Mouse (Mus musculus): ENCODE results near the gene Pgm1. TPM values are rescaled to one million over a fixed set of nuclear protein-coding genes. Genes with fewer than 3 reads are reported as not detected.

Pgm1 gene
- total RNA-seq (2015; ENCODE audit: low replicate concordance) = 0.36 and 5.0 TPM in 2 replicates
- 5.7 and 7.8 TPM in 2 replicates for total RNA-seq (2017; ENCODE audit: low replicate concordance)

- ATAC-seq (replicated peaks; ENCODE audit: low FRiP score, poor library complexity, severe bottlenecking) = no peak
Observed at GRCm38 (mm10) chr4:99929149-99929612, at the start of gene Pgm1. Gene Pgm1, plus strand, starts transcription at chr4:99929414.

- ATAC-seq (replicated peaks; ENCODE audit: low FRiP score, poor library complexity, severe bottlenecking) = no peak
Observed at GRCm38 (mm10) chr4:99881882-99882281, 47.3 kb upstream of the Pgm1 start.

- no peak for ATAC-seq (replicated peaks; ENCODE audit: low FRiP score, poor library complexity, severe bottlenecking)
Observed at GRCm38 (mm10) chr4:99882405-99882804, 46.8 kb upstream of the Pgm1 start.

GRCm38 (mm10) chr4:99913894-99914451 is 15.2 kb upstream of the Pgm1 start:
- no peak for ATAC-seq (replicated peaks; ENCODE audit: low FRiP score, poor library complexity, severe bottlenecking)

GRCm38 (mm10) chr4:99926380-99926779 is 2.8 kb upstream of the Pgm1 start:
- ATAC-seq (replicated peaks; ENCODE audit: low FRiP score, poor library complexity, severe bottlenecking) = no peak

GRCm38 (mm10) chr4:99928521-99928920 is 693 bp upstream of the Pgm1 start:
- ATAC-seq (replicated peaks; ENCODE audit: low FRiP score, poor library complexity, severe bottlenecking) = no peak

- no peak; the same call in 1 of the 2 replicates for ATAC-seq (replicated peaks; ENCODE audit: low FRiP score, poor library complexity, severe bottlenecking)
Observed at GRCm38 (mm10) chr4:99929613-99930517, 651 bp downstream of the Pgm1 start, which contains the start of gene Itgb3bp. Gene Itgb3bp, minus strand, starts transcription at chr4:99929813.

GRCm38 (mm10) chr4:99930518-99931239 is 1.5 kb downstream of the Pgm1 start:
- no peak for ATAC-seq (replicated peaks; ENCODE audit: low FRiP score, poor library complexity, severe bottlenecking)

- no peak for ATAC-seq (replicated peaks; ENCODE audit: low FRiP score, poor library complexity, severe bottlenecking)
Observed at GRCm38 (mm10) chr4:99931240-99931580, 2.0 kb downstream of the Pgm1 start.

- ATAC-seq (replicated peaks; ENCODE audit: low FRiP score, poor library complexity, severe bottlenecking) = no peak
Observed at GRCm38 (mm10) chr4:99931807-99932206, 2.6 kb downstream of the Pgm1 start.

GRCm38 (mm10) chr4:99934859-99935258 is 5.6 kb downstream of the Pgm1 start:
- no peak for ATAC-seq (replicated peaks; ENCODE audit: low FRiP score, poor library complexity, severe bottlenecking)

GRCm38 (mm10) chr4:99936278-99936677 is 7.1 kb downstream of the Pgm1 start:
- ATAC-seq (replicated peaks; ENCODE audit: low FRiP score, poor library complexity, severe bottlenecking) = no peak

- ATAC-seq (replicated peaks; ENCODE audit: low FRiP score, poor library complexity, severe bottlenecking) = no peak
Observed at GRCm38 (mm10) chr4:99939711-99940505, 10.7 kb downstream of the Pgm1 start.

GRCm38 (mm10) chr4:99941655-99942414 is 12.6 kb downstream of the Pgm1 start:
- ATAC-seq (replicated peaks; ENCODE audit: low FRiP score, poor library complexity, severe bottlenecking) = no peak

- no peak for ATAC-seq (replicated peaks; ENCODE audit: low FRiP score, poor library complexity, severe bottlenecking)
Observed at GRCm38 (mm10) chr4:99944606-99945005, 15.4 kb downstream of the Pgm1 start.

- no peak for ATAC-seq (replicated peaks; ENCODE audit: low FRiP score, poor library complexity, severe bottlenecking)
Observed at GRCm38 (mm10) chr4:99945011-99945410, 15.8 kb downstream of the Pgm1 start.

- no peak for ATAC-seq (replicated peaks; ENCODE audit: low FRiP score, poor library complexity, severe bottlenecking)
Observed at GRCm38 (mm10) chr4:99946516-99946915, 17.3 kb downstream of the Pgm1 start.

- no peak for ATAC-seq (replicated peaks; ENCODE audit: low FRiP score, poor library complexity, severe bottlenecking)
Observed at GRCm38 (mm10) chr4:99947192-99947591, 18.0 kb downstream of the Pgm1 start.

GRCm38 (mm10) chr4:99947896-99948295 is 18.7 kb downstream of the Pgm1 start:
- ATAC-seq (replicated peaks; ENCODE audit: low FRiP score, poor library complexity, severe bottlenecking) = no peak

Measured in erythroid progenitor cell, adult 5-6 weeks (primary cell).